Mouse (Mus musculus): ENCODE results near the gene Fzr1. TPM values are rescaled to one million over a fixed set of nuclear protein-coding genes. Genes with fewer than 3 reads are reported as not detected.

The Fzr1 gene
- total RNA-seq, 2 experiments from 2014 or later, result 27.7 to 32.3 TPM

GRCm38 (mm10) chr10:81322444-81322843 is 55.9 kb downstream of the Fzr1 start:
- no peak for DNase-seq (ENCODE audit: low spot score)
- intact Hi-C loops (cut with DNase I), result loop anchor here (2.0 kb wide), 1 partner anchor 20 kb away; the partner anchor contains the start of gene Gipc3

GRCm38 (mm10) chr10:81321436-81321835 is 56.9 kb downstream of the Fzr1 start:
- intact Hi-C loops (cut with DNase I), result loop anchor here (2.0 kb wide), 1 partner anchor 29 kb away; the partner anchor contains the start of gene Pip5k1c
- no peak for DNase-seq (ENCODE audit: low spot score)

GRCm38 (mm10) chr10:81320550-81321347 is 57.6 kb downstream of the Fzr1 start, which contains the start of gene Cactin:
Cactin (plus strand) TSS chr10:81321103.
- intact Hi-C loops (cut with DNase I), result loop anchor here (2.0 kb wide), 1 partner anchor 28 kb away; the partner anchor contains the start of gene Pip5k1c

GRCm38 (mm10) chr10:81319741-81320549 is 58.4 kb downstream of the Fzr1 start:
- intact Hi-C loops (cut with DNase I), result loop anchor here (2.0 kb wide), 1 partner anchor 27 kb away; the partner anchor contains the start of gene Pip5k1c
- DNase-seq (ENCODE audit: low spot score), result no peak

More at GRCm38 (mm10) chr10:81320550-81321347, 57.6 kb downstream of the Fzr1 start, which contains the start of gene Cactin:
- DNase-seq (ENCODE audit: low spot score), result peak; percentile 100

- no peak for DNase-seq (ENCODE audit: low spot score)
Observed at GRCm38 (mm10) chr10:81319330-81319699, 59.0 kb downstream of the Fzr1 start.

GRCm38 (mm10) chr10:81318589-81319329 is 59.6 kb downstream of the Fzr1 start:
- intact Hi-C loops (cut with DNase I), result no loop called here
- no peak for DNase-seq (ENCODE audit: low spot score)

More at GRCm38 (mm10) chr10:81319330-81319699, 59.0 kb downstream of the Fzr1 start:
- intact Hi-C loops (cut with DNase I), result no loop called here

- intact Hi-C loops (cut with DNase I), result no loop called here
- DNase-seq (ENCODE audit: low spot score), result no peak
Observed at GRCm38 (mm10) chr10:81317273-81317672, 61.0 kb downstream of the Fzr1 start.

- intact Hi-C loops (cut with DNase I), result no loop called here
- no peak for DNase-seq (ENCODE audit: low spot score)
Observed at GRCm38 (mm10) chr10:81316338-81317060, 61.8 kb downstream of the Fzr1 start.

Small RNA genes within 50 kb of the gene (microRNA-seq; reads per million reads assigned to microRNA genes)
- not detected for gene Mir1191b
- gene Mir6913, result not detected

Other genes starting within 250 kb of the Fzr1 start
- 10 to 100 TPM; 34.5 to 42.2 TPM for gene Zbtb7a, start 243.3 kb downstream of the Fzr1 start, total RNA-seq (2021)
- 10 to 100 TPM; 15.6 to 17.4 TPM for gene Pias4, start 210.6 kb downstream of the Fzr1 start, total RNA-seq (2021)
- 1,000 to 10,000 TPM in 1 of 2 experiments, 100 to 1,000 TPM in 1; 925 to 1,035 TPM for gene Eef2, start 201.9 kb downstream of the Fzr1 start, total RNA-seq (2021)
- 10 to 100 TPM; 26.4 to 28.7 TPM for gene Dapk3, start 195.5 kb downstream of the Fzr1 start, total RNA-seq (2021)
- gene 4930442H23Rik, start 194.7 kb downstream of the Fzr1 start, total RNA-seq (2021), result not detected
- 10 to 100 TPM in 1 of 2 experiments, 1 to 10 TPM in 1; 6.9 to 13.4 TPM for gene Nmrk2, start 176.5 kb downstream of the Fzr1 start, total RNA-seq (2021)
- gene Atcay, start 147.7 kb downstream of the Fzr1 start, total RNA-seq (2021), result under 1 TPM; 0.05 to 0.06 TPM
- 1 to 10 TPM; 2.2 to 2.8 TPM for gene Zfr2, start 145.4 kb downstream of the Fzr1 start, total RNA-seq (2021)
- under 1 TPM; 0.42 to 0.61 TPM for gene Matk, start 125.6 kb downstream of the Fzr1 start, total RNA-seq (2021)
- gene Mrpl54, start 111.6 kb downstream of the Fzr1 start, total RNA-seq (2021), result 10 to 100 TPM; 93.8 to 96.6 TPM
- 100 to 1,000 TPM in 1 of 2 experiments, 10 to 100 TPM in 1; 98.4 to 123 TPM for gene Apba3, start 111.6 kb downstream of the Fzr1 start, total RNA-seq (2021)
- not detected for gene Tjp3, start 86.9 kb downstream of the Fzr1 start, total RNA-seq (2021)
- 10 to 100 TPM; 30.0 to 33.7 TPM for gene Pip5k1c, start 85.6 kb downstream of the Fzr1 start, total RNA-seq (2021)
- gene Cactin, start 57.4 kb downstream of the Fzr1 start, total RNA-seq (2021), result 10 to 100 TPM; 13.5 to 16.6 TPM
- 1 to 10 TPM; 4.8 to 5.7 TPM for gene Tbxa2r, start 49.8 kb downstream of the Fzr1 start, total RNA-seq (2021)
- gene Gipc3, start 35.2 kb downstream of the Fzr1 start, total RNA-seq (2021), result 1 to 10 TPM; 4.8 to 5.4 TPM
- 10 to 100 TPM; 68.7 to 70.2 TPM for gene Hmg20b, start 28.0 kb downstream of the Fzr1 start, total RNA-seq (2021)
- 10 to 100 TPM; 12.5 to 13.7 TPM for gene Mfsd12, start 21.0 kb downstream of the Fzr1 start, total RNA-seq (2021)
- 1 to 10 TPM in 1 of 2 experiments, under 1 TPM in 1; 0.78 to 1.2 TPM for gene 4930404N11Rik, start 12.7 kb downstream of the Fzr1 start, total RNA-seq (2021)
- gene Dohh, start 5.9 kb upstream of the Fzr1 start, total RNA-seq (2021), result 10 to 100 TPM; 52.0 to 56.2 TPM
- gene Gm48551, start 6.0 kb upstream of the Fzr1 start, total RNA-seq (2021), result under 1 TPM; 0.61 to 0.78 TPM
- under 1 TPM in 1 of 2 experiments, not detected in 1; 0.70 TPM for gene Gm48552, start 10.5 kb upstream of the Fzr1 start, total RNA-seq (2021)
- 1 to 10 TPM; 2.0 TPM for gene Smim24, start 14.5 kb upstream of the Fzr1 start, total RNA-seq (2021)
- gene Nfic, start 77.1 kb upstream of the Fzr1 start, total RNA-seq (2021), result 100 to 1,000 TPM; 110 to 130 TPM
- under 1 TPM; 0.17 to 0.47 TPM for gene Celf5, start 104.2 kb upstream of the Fzr1 start, total RNA-seq (2021)
- 10 to 100 TPM; 65.3 to 65.6 TPM for gene Ncln, start 117.9 kb upstream of the Fzr1 start, total RNA-seq (2021)
- 1 to 10 TPM; 1.0 to 1.1 TPM for gene S1pr4, start 121.6 kb upstream of the Fzr1 start, total RNA-seq (2021)
- 1 to 10 TPM in 1 of 2 experiments, under 1 TPM in 1; 0.81 to 1.0 TPM for gene Gna15, start 145.7 kb upstream of the Fzr1 start, total RNA-seq (2021)
- 10 to 100 TPM; 49.6 to 54.6 TPM for gene Gna11, start 166.7 kb upstream of the Fzr1 start, total RNA-seq (2021)
- 1,000 to 10,000 TPM; 1,086 to 1,128 TPM for gene Aes, start 181.0 kb upstream of the Fzr1 start, total RNA-seq (2021)
- gene Tle2, start 196.0 kb upstream of the Fzr1 start, total RNA-seq (2021), result 1 to 10 TPM; 8.4 to 9.7 TPM
- gene Tle6, start 222.6 kb upstream of the Fzr1 start, total RNA-seq (2021), result 1 to 10 TPM; 6.7 to 7.4 TPM
- gene BC025920, start 227.8 kb upstream of the Fzr1 start, total RNA-seq (2021), result 1 to 10 TPM; 1.9 to 2.8 TPM
- 1 to 10 TPM; 8.0 to 8.5 TPM for gene Sirt6, start 249.3 kb upstream of the Fzr1 start, total RNA-seq (2021)